Mouse (Mus musculus): ENCODE results near the gene Gprc5a.

Gene Gprc5a

GRCm38 (mm10) chr6:135065236-135065957 lies at the start of gene Gprc5a:
Gprc5a (plus strand) TSS chr6:135065651.
- DNase-seq (ENCODE audit: low read depth, low spot score), result peak; percentile 40

DNA sequence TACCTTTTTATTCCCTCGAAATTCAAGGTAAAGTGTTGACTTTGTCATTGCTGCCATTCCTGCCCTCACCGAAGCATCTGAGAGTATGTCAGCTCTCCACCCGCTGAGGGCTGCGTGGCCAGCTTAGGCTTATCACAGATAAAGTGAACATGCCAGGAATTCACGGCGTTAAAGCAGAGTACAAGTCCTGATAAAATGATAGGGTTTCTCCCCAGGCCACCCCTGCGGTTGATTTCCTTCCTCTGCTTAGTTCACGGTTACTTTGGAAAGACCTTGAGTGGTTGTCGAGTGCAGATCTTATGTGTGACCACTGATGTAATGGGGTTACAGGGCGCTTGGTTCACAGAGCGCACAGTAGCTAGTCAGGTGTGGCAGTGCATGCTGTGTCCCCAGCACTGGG lies 48.2 kb upstream of the Gprc5a start:
- no peak for DNase-seq (ENCODE audit: low read depth, low spot score)

GRCm38 (mm10) chr6:135019564-135019963 lies 45.9 kb upstream of the Gprc5a start:
- no peak for DNase-seq (ENCODE audit: low read depth, low spot score)

DNA sequence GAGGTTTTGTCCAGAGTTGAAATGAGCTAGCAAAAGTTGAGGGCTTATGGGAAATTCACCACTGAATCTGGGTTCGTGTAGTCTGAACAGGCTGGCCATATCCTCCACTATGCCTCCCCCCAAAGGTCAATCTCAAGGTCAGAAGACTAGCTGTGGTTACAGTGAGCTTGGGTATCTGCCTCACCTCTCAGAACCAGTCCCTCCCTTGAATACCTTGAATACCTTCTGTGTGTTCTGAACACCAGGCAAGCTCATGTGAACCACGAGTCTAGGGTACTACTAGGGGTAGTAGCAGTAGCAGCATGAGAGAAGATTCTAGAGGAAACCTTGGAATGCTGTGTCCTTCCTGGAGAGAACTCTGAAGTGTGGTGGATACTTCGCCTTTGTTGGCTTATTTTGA lies 43.8 kb upstream of the Gprc5a start:
- no peak for DNase-seq (ENCODE audit: low read depth, low spot score)

DNA sequence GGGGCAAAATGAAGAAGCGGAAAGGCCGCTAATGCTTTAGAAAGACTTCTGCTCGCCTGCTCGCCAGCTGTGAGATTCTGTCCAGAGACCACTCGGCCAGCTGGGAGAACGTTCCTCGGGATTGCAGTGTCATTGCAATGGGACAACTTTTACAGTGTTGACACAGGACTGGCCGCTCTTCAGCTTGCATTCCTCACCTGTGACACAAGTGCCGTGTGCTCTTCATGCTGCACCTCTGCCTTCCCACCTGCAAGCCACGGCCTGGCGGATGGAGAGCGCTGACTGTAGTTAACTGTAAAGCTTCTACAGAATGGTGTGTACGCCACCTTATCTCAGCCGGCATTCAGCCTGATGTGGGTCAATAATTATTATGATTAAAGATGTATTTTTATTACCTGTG lies 42.1 kb upstream of the Gprc5a start:
- DNase-seq (ENCODE audit: low read depth, low spot score), result no peak

GRCm38 (mm10) chr6:135024781-135025420 lies 40.5 kb upstream of the Gprc5a start:
- DNase-seq (ENCODE audit: low read depth, low spot score), result peak; percentile 43

- DNase-seq (ENCODE audit: low read depth, low spot score), result peak; percentile 77
These were observed 39.2 kb upstream of the Gprc5a start for GRCm38 (mm10) chr6:135026232-135026631.

- DNase-seq (ENCODE audit: low read depth, low spot score), result no peak
These were observed 38.7 kb upstream of the Gprc5a start for GRCm38 (mm10) chr6:135026755-135027154.

- DNase-seq (ENCODE audit: low read depth, low spot score), result no peak
These were observed 36.2 kb upstream of the Gprc5a start for GRCm38 (mm10) chr6:135029246-135029645.

DNA sequence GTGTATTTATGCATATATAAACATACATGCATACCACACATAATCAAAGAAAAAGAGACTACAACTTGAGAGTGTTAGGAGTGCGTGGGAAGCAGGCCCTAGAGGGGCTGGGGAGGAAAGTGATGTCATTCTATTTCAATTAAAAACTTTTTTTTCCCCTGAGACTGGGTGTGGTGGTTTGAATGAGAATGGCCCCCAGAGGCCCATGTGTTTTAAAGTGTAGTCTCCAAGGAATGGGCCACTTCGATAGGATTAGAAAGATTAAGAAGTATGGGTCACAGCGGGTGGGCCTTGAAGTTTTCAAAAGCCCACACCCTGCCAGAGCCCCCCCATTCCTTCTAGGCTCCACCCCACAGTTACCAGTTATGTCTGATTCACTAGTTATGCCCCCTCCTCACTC lies 26.8 kb upstream of the Gprc5a start:
- no peak for DNase-seq (ENCODE audit: low read depth, low spot score)

- no peak for DNase-seq (ENCODE audit: low read depth, low spot score)
These were observed 25.1 kb upstream of the Gprc5a start for GRCm38 (mm10) chr6:135040275-135040871.

- no peak for DNase-seq (ENCODE audit: low read depth, low spot score)
These were observed 23.5 kb upstream of the Gprc5a start for GRCm38 (mm10) chr6:135041930-135042329.

- no peak for DNase-seq (ENCODE audit: low read depth, low spot score)
These were observed 18.2 kb upstream of the Gprc5a start for GRCm38 (mm10) chr6:135047276-135047675.

DNA sequence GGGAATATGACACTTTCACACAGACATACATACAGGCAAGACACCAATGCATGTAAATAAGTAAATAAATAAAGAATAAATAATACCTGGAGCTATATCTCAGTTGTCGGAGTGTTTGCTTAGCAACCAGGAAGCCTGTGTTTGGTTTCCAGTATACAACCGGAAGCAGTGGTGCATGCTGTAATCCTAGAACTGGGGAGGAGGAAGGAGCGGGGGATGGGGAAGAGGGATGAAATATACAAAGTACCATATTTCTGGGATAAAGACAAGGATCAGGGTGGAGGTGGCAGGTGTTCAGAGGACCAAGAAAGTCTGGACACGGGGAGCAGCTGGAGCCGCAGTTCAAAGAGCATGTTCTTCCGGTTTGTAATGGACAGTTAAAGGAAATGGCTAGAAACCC lies 16.9 kb upstream of the Gprc5a start:
- no peak for DNase-seq (ENCODE audit: low read depth, low spot score)

- peak; percentile 63 for DNase-seq (ENCODE audit: low read depth, low spot score)
These were observed 16.5 kb upstream of the Gprc5a start for GRCm38 (mm10) chr6:135048956-135049355.

GRCm38 (mm10) chr6:135053789-135054188 lies 11.7 kb upstream of the Gprc5a start:
- DNase-seq (ENCODE audit: low read depth, low spot score), result no peak

DNA sequence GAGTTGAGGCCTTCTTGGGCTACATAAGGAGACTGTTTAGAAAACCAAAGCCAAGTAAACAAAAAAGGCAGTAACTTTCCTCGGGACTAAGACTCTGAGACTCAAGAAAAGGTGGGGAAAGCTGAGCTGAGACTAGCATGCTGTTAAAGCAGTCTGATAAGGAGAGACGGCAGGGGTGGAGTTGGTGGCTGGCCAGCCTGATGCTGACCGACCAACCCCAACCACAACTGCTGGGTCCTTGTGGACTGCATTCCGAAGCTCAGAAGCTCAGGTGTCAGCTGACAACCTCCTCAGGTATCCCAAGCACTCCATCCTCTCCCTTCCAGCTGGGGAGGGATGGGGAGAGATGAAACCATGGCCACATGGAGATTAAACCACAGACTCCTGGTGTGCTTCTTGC lies 9.6 kb upstream of the Gprc5a start:
- no peak for DNase-seq (ENCODE audit: low read depth, low spot score)

- no peak for DNase-seq (ENCODE audit: low read depth, low spot score)
These were observed 4.7 kb upstream of the Gprc5a start for GRCm38 (mm10) chr6:135060728-135061127.

DNA sequence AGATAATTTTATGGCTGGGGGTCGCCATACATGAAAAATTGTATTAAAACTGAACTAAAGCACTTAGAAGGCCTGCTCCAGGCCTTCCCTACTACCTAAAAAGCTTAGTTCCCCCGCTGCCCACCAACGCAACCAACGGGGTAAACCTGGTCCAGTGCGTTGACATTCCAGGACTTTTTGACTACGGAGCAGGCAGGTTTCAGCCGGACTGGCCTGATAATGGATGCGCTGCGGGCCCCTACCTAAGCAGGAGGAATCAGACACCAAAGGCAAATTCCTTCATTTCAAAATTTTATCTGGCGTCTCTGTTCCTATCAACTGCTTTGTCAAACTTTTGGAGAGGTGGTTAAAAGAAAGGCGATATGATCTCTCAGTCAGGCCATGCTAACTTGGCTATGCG lies 830 bp upstream of the Gprc5a start:
- DNase-seq (ENCODE audit: low read depth, low spot score), result no peak

DNA sequence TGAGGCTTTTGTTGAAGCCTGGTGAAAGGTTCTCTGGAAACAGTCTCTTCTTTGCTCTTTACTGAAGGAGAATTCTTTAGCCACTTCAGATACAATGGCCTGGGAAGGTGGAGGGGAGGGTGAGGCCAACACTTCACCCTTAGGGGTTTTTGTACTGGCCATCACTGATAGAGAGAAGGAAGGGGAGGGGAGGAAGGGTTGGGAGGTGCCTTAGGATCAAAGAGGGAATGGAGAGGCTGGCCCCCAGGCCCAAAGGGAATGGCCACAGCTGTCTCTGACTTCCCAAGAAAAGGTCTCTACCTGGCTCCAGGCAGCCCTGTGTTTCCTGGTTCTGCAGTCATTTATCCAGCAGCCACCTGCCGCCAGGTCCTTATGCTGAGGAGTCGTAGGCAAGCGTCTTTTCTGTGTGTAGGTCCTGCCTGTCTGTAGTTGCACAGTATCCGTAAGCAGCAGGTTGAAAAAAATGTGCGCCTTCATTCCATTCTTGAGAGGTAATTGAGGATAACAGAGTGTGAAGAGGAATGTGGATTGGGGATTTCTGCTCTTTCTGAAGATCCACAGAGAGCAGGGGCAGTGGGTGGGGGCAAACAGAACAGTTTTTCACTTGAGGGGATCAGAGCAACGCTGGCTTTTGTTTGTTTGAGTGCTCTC lies 1.5 kb downstream of the Gprc5a start:
- DNase-seq (ENCODE audit: low read depth, low spot score), result no peak

GRCm38 (mm10) chr6:135068221-135068620 lies 2.8 kb downstream of the Gprc5a start:
- no peak for DNase-seq (ENCODE audit: low read depth, low spot score)

- DNase-seq (ENCODE audit: low read depth, low spot score), result no peak
These were observed 4.4 kb downstream of the Gprc5a start for GRCm38 (mm10) chr6:135069856-135070255.
